Mouse (Mus musculus) hindbrain, postnatal 0 days (tissue): Measurements from ENCODE around the gene Mrfap1. TPM values are rescaled to one million over a fixed set of nuclear protein-coding genes. Genes with fewer than 3 reads are reported as not detected.

Source experiments
- ATAC-seq: fragments of 200-750 bp; cut with Nextera tagmentation; 2 replicates; pipeline ENCODE4 v1.8.0; 2017; ENCODE audit warnings: mild to moderate bottlenecking, moderate TSS enrichment, moderate library complexity
- DNase-seq: peaks from one replicate; pipeline ENCODE4 v3.0.0-alpha.2; 2015; ENCODE audit warnings: low spot score
- H3K27ac ChIP-seq: fragments of 300-500 bp; sonication (generic); 2 replicates; pipeline ENCODE4 v1.5.1; 2014; ENCODE audit warnings: mild to moderate bottlenecking
- H3K27me3 ChIP-seq: fragments of 300-500 bp; sonication (generic); 2 replicates; pipeline ENCODE4 v1.6.1; 2014; ENCODE audit warnings: low read length, mixed read lengths; ENCODE audit not compliant: insufficient read depth
- H3K36me3 ChIP-seq: fragments of 300-500 bp; sonication (generic); 2 replicates; pipeline ENCODE4 v1.6.1; 2014; ENCODE audit warnings: low read length, mixed read lengths; ENCODE audit not compliant: insufficient read depth
- H3K4me1 ChIP-seq: fragments of 300-500 bp; sonication (generic); 2 replicates; pipeline ENCODE4 v1.6.1; 2014; ENCODE audit warnings: antibody characterized with exemption, low read length, mixed read lengths; ENCODE audit not compliant: insufficient read depth
- H3K4me2 ChIP-seq: fragments of 300-500 bp; sonication (generic); 2 replicates; pipeline ENCODE4 v1.6.1; 2014; ENCODE audit warnings: low read depth, mild to moderate bottlenecking, low read length, moderate library complexity, mixed read lengths
- H3K4me3 ChIP-seq: fragments of 300-500 bp; sonication (generic); 2 replicates; pipeline ENCODE4 v1.5.1; 2014; ENCODE audit warnings: low read length
- H3K9ac ChIP-seq: fragments of 300-500 bp; sonication (generic); replicated peaks from 2 replicates; pipeline ENCODE4 v1.6.1; 2014; ENCODE audit warnings: mild to moderate bottlenecking, low read length, moderate library complexity, mixed read lengths
- H3K9me3 ChIP-seq: fragments of 300-500 bp; sonication (generic); 2 replicates; pipeline ENCODE4 v1.6.1; 2016; ENCODE audit warnings: low read length, mixed read lengths
- CTCF ChIP-seq: IDR thresholded peaks from 2 replicates; pipeline ENCODE4 v1.5.1; 2016; ENCODE audit warnings: antibody characterized with exemption, control low read depth, low read depth
- WGBS: fragments of 180-500 bp; shearing (Covaris S2); extraction: QIAGEN DNeasy Blood & Tissue Kit; methylation state at CpG from one replicate; pipeline ENCODE4 v1.1.7; 2014; 5-methylcytosine and 5-hydroxymethylcytosine counted together
- polyA plus RNA-seq: library from polyadenylated mRNA; unstranded; fragments of >200 nt; fragmentation: Nextera tagmentation; extraction: Ambion mirVana; gene quantifications from 2 replicates; pipeline ENCODE4 v1.2.1, GENCODE M21; 2015
- total RNA-seq: library from RNA; depleted of rRNA; stranded (reverse); fragments of >200 nt; gene quantifications from 2 replicates; pipeline ENCODE4 v1.2.3, GENCODE M21; 2014

The Mrfap1 gene
- total and polyA plus RNA-seq, 2 experiments from 2014 or later: 278 to 443 TPM

GRCm38 (mm10) chr5:36791861-36792260 is 4.7 kb downstream of the Mrfap1 start:
- no peak for DNase-seq
- no peak for TF ChIP-seq CTCF

GRCm38 (mm10) chr5:36786052-36786451 is 10.5 kb downstream of the Mrfap1 start:
- no peaks in the 10 kb centered on the region for H3K9me3 ChIP-seq
- no peaks in the 10 kb centered on the region for H3K27me3 ChIP-seq
- TF ChIP-seq CTCF: no peak
- WGBS: 97% methylated on average over 5 of the region's 5 CpGs
- H3K4me1 ChIP-seq: no peaks in the 10 kb centered on the region
- no peak overlapping the region for H3K9ac ChIP-seq
- DNase-seq: no peak
- H3K36me3 ChIP-seq: no peaks in the 10 kb centered on the region
- H3K4me3 ChIP-seq: no peak overlapping the region
- ATAC-seq: no peak
- no peak overlapping the region for H3K27ac ChIP-seq
- no peak overlapping the region for H3K4me2 ChIP-seq

More at GRCm38 (mm10) chr5:36791861-36792260, 4.7 kb downstream of the Mrfap1 start:
- Histone ChIP-seq H3K36me3 (peaks cover 5% of the 10 kb centered on the region; the same call in 1 of the 2 replicates), H3K4me1 (0 out of 2 replicates have a peak, but pooled peaks cover 6% of the 10 kb centered on the region), H3K27ac (no peak overlapping the region), H3K4me3 (no peak overlapping the region), H3K9ac (no peak overlapping the region), H3K4me2 (no peak overlapping the region), H3K27me3 (no peaks in the 10 kb centered on the region), H3K9me3 (no peaks in the 10 kb centered on the region)
- WGBS: 86% methylated on average over 9 of the region's 9 CpGs
- ATAC-seq: no peak

GRCm38 (mm10) chr5:36779512-36779911 is 17.1 kb downstream of the Mrfap1 start:
- no peaks in the 10 kb centered on the region for H3K36me3 ChIP-seq
- no peak for TF ChIP-seq CTCF
- no peaks in the 10 kb centered on the region for H3K4me1 ChIP-seq
- H3K9ac ChIP-seq: no peak overlapping the region
- H3K4me2 ChIP-seq: no peak overlapping the region
- no peaks in the 10 kb centered on the region for H3K9me3 ChIP-seq
- DNase-seq (no peak), ATAC-seq (no peak)
- no peaks in the 10 kb centered on the region for H3K27me3 ChIP-seq
- H3K4me3 ChIP-seq: no peak overlapping the region
- H3K27ac ChIP-seq: no peak overlapping the region
- WGBS: 86% methylated on average over 2 of the region's 2 CpGs

GRCm38 (mm10) chr5:36778901-36779300 is 17.7 kb downstream of the Mrfap1 start:
- H3K27me3 ChIP-seq: no peaks in the 10 kb centered on the region
- H3K4me3 ChIP-seq: no peak overlapping the region
- no peak overlapping the region for H3K9ac ChIP-seq
- H3K4me2 ChIP-seq: no peak overlapping the region
- no peak overlapping the region for H3K27ac ChIP-seq
- no peak for DNase-seq
- no peak for TF ChIP-seq CTCF
- no peaks in the 10 kb centered on the region for H3K9me3 ChIP-seq
- H3K4me1 ChIP-seq: no peaks in the 10 kb centered on the region
- ATAC-seq: no peak
- H3K36me3 ChIP-seq: no peaks in the 10 kb centered on the region
- WGBS: 96% methylated on average over 1 of the region's 2 CpGs

GRCm38 (mm10) chr5:36777186-36777585 is 19.4 kb downstream of the Mrfap1 start:
- Histone ChIP-seq H3K9me3 (no peaks in the 10 kb centered on the region), H3K27me3 (no peaks in the 10 kb centered on the region), H3K36me3 (no peaks in the 10 kb centered on the region), H3K9ac (no peak overlapping the region), H3K4me2 (no peak overlapping the region), H3K4me1 (no peaks in the 10 kb centered on the region), H3K27ac (no peak overlapping the region), H3K4me3 (no peak overlapping the region)
- DNase-seq (no peak), ATAC-seq (no peak)
- 3% methylated on average over 2 of the region's 2 CpGs for WGBS
- no peak for TF ChIP-seq CTCF

- 39% methylated on average over 9 of the region's 9 CpGs for WGBS
- Histone ChIP-seq H3K4me3 (no peak overlapping the region), H3K9ac (no peak overlapping the region), H3K36me3 (no peaks in the 10 kb centered on the region), H3K27me3 (no peaks in the 10 kb centered on the region), H3K4me1 (no peaks in the 10 kb centered on the region), H3K27ac (no peak overlapping the region), H3K9me3 (no peaks in the 10 kb centered on the region), H3K4me2 (no peak overlapping the region)
- ATAC-seq: no peak
- no peak for TF ChIP-seq CTCF
- DNase-seq: no peak
These were observed 20.5 kb downstream of the Mrfap1 start for GRCm38 (mm10) chr5:36776021-36776575.

- TF ChIP-seq CTCF: no peak
- no peaks in the 10 kb centered on the region for H3K27me3 ChIP-seq
- no peak overlapping the region for H3K4me2 ChIP-seq
- ATAC-seq (no peak), DNase-seq (no peak)
- no peaks in the 10 kb centered on the region for H3K36me3 ChIP-seq
- 84% methylated on average over 2 of the region's 2 CpGs for WGBS
- no peak overlapping the region for H3K4me3 ChIP-seq
- no peak overlapping the region for H3K9ac ChIP-seq
- no peaks in the 10 kb centered on the region for H3K4me1 ChIP-seq
- H3K27ac ChIP-seq: no peak overlapping the region
- H3K9me3 ChIP-seq: no peaks in the 10 kb centered on the region
These were observed 21.3 kb downstream of the Mrfap1 start for GRCm38 (mm10) chr5:36775317-36775716.
